Mouse (Mus musculus): ENCODE data around the gene Defa2.
"Not testable (repeated sequence)": the region's sequence is repeated elsewhere in the genome, so short reads cannot be mapped to it uniquely, and the experiment has no call there.

Gene Defa2

GRCm38 (mm10) chr8:21378215-21378614 lies at the start of gene Defa2:
Gene Defa2 (plus strand): TSS chr8:21378515.
- DNase-seq (ENCODE audit: low read depth, low spot score), result not testable (repeated sequence)

- DNase-seq (ENCODE audit: low read depth, low spot score), result not testable (repeated sequence)
These were observed 13.2 kb downstream of the Defa2 start, which contains the start of gene Defa33 for GRCm38 (mm10) chr8:21391511-21391910. Gene Defa33 (plus strand): TSS chr8:21391811.

- not testable (repeated sequence) for DNase-seq (ENCODE audit: low read depth, low spot score)
These were observed 48.8 kb downstream of the Defa2 start, which contains the start of gene Defa36 for GRCm38 (mm10) chr8:21427111-21427510. Gene Defa36 (plus strand): TSS chr8:21427411.

All from c-Kit-negative CD71-positive TER-119-positive erythroid progenitor cells, embryonic 14.5 days (primary cell).